Mouse (Mus musculus) testis, adult 2 months (tissue): Measurements from ENCODE around the gene Gm10322.

Source experiments
- CTCF ChIP-seq: fragments of 200-500 bp; IDR thresholded peaks from 2 replicates; pipeline ENCODE4 v1.5.1; 2012; ENCODE audit warnings: low read depth, mild to moderate bottlenecking, inconsistent platforms, low read length, moderate library complexity; ENCODE audit not compliant: control insufficient read depth, insufficient read depth, insufficient replicate concordance
- POLR2A ChIP-seq: fragments of 200-500 bp; IDR thresholded peaks from 2 replicates; pipeline ENCODE4 v1.6.1; 2012; ENCODE audit warnings: low read depth, mild to moderate bottlenecking, inconsistent platforms, low read length, moderate library complexity; ENCODE audit not compliant: control insufficient read depth

GRCm38 (mm10) chr10:59569481-59569869 is 46.4 kb upstream of the Gm10322 start:
- TF ChIP-seq CTCF (no peak), POLR2A (no peak)
